Mouse (Mus musculus) right cerebral cortex, postnatal 36 days (tissue): ENCODE results near the gene G530012D18Rik.
"Not testable (repeated sequence)": the region's sequence is repeated elsewhere in the genome, so short reads cannot be mapped to it uniquely, and the experiment has no call there.

Experiments used
- DNase-seq, 2 experiments: peaks; one replicate each; pipeline ENCODE4 v3.0.0; 2022; ENCODE audit warnings: low spot score in 2 of 2, mixed read lengths in 1 of 2

G530012D18Rik gene

DNA sequence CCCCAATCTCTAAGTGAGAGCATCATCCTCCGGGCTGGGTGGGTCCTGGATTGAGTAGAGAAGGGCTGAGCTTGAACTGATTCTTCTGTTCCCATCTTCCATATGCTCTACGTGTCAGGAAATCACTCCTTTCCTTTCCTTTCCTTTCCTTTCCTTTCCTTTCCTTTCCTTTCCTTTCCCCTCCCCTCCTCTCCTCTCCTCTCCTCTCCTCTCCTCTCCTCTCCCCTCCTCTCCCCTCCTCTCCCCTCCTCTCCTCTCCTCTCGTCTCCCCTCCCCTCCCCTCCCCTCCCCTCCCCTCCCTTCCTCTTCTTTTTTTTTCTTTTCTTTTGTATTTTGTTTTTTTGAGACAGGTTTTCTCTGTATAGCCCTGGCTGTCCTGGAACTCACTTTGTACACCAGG is at the start of gene G530012D18Rik:
Gene G530012D18Rik (plus strand): TSS at position 301 of the 400 bp plus-strand sequence.
- not testable (repeated sequence) for DNase-seq

DNA sequence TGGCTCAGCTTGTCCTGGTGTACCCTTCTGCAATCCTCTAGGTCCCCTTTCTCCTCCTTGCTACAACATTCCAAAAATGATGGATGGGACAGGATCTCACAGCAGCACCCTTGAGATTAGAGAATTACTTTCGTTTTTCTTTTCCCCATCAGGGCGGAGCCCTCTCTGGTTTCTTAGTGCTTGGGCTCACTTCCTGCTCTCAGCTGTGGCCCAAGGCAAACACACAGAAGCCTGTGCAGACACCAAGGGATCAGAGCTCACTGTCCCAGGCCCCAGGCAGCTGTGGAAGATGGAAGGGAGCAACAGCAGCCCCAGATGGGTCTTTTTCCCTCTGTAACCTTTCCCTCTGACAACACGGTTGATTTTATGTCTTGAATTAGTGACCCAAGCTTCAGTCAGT is 49.1 kb upstream of the G530012D18Rik start:
- not testable (repeated sequence) for DNase-seq

DNA sequence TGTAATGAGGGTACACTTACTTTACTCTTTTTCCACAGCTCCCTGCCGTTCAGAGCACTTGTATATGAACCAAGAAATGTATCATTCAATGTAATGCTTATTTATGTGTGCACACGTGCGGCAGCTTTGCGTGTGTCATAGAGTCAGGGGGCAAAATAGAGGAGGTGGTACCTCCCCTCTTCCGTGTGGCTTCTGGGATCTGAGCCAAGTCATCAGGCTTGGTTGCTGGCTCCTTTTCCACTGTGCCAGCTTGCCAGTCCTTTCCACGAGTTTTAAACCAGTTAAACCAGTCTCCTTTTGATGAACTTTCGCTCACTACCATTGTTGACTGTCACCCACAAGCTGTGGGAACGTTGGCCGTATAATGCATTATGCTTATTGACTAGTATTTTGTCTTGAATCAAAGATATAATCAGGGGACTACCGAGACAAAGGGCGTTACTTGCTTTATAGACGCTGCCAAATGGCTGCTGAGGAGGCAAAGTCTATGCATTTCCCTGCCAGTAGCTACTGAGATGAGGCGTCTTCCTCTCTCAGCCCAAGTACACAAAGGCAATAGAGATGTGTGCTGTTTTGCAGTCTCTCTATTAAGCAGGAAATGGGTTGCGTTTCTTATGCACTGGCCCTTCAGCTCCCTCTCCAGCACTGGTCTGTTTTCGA is 46.9 kb upstream of the G530012D18Rik start:
- DNase-seq = not testable (repeated sequence)

DNA sequence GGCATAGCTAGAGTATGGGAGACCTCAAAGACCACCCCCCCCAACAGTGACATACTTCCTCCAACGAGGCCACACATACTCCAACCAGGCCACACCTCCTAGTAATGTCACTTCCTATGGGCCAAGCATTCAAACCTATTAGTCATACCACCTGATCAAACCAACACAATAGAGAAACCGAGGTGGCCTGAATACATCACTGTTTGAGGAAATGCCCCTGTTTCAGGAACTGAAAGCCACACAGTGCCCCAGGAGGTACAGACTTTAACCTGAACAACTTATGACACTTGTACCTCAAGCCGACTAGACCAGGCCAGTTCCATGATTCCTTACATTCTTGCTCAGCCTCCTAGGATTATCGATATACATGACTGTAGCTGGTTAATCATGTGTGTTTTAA is 31.7 kb upstream of the G530012D18Rik start:
- DNase-seq = not testable (repeated sequence)

DNA sequence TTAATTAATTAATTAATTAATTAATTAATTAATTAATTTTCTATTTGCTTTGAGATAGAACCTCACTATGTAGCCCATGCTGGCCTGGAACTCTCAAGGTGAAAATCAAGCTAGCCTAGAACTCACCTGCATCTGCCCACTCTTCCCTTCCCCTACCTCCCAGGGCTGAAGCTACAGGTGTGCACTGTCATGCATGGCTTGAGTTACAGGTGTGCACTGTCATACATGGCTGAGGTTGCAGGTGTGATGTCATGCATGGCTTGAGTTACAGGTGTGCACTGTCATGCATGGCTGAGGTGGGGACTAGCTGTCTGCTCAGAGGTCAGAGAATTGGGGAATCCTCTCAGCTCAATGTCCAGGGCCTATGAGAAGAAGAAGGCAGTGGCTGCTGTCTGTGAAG is 29.0 kb upstream of the G530012D18Rik start:
- not testable (repeated sequence) for DNase-seq

DNA sequence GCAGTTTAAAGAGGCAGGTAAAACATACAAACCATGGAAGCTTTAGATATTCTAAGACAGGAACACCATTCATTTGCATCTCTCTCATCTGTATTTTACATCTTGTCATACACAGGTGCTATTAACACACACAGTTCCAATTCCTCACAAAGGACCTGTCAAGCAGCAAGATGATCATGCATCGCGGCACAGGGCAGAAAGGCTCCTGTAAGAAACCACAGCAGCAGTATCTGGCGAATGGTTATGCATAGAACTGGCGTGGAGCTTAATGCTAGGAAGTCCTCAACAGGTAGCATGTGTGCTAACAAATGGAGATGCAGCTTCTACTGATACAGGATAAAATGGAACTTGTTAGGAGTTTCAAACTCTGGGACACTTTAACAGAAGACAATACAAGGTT is 20.2 kb upstream of the G530012D18Rik start:
- peak in 1 of 2 experiments; percentile 18 for DNase-seq

DNA sequence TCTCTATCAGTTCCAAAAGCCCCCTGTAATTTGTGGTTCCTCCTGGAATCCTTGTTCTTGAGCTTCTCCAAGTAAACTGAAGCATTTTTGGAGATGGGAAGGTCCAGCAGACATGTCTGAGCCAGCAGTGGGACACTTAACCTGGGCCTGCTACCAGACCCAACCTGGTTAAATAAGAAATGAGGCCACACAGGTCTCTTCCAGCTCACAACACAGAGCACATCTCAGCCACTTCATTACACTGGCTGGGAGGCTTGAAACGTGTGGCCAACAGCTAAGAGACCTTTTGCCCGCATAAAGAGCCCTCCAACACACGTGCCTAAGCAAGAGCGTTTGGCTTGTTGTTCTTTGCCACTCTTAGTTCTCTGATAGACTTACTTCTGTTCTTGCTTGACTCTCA is 1.9 kb upstream of the G530012D18Rik start:
- DNase-seq = not testable (repeated sequence)

DNA sequence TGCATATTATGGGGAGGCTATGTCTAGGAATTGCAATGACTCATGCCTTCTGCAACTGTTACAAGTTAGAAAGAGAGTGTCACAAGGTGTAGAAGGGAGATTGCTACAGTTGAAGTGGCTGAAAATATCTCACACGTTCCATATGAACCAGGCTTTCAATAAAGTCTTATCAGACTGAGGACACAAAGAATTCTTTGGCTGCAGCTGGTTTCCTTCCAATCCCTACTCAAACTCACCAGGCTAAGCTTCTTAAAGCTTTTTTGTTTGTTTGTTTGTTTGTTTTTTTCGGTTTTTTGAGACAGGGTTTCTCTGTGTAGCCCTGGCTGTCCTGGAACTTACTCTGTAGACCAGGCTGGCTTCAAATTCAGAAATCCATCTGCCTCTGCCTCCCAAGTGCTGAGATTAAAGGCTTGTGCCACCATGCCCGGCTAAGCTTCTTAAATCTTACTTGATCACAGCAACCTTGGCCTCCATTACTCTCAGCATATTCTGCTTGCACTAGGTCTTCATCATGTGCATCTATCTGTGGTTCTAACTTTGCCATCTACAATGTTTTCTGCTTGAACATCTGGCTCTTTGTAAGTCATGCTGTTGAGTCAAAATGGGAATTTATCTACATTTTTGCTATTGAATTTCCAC is 3.0 kb downstream of the G530012D18Rik start:
- DNase-seq = not testable (repeated sequence)

DNA sequence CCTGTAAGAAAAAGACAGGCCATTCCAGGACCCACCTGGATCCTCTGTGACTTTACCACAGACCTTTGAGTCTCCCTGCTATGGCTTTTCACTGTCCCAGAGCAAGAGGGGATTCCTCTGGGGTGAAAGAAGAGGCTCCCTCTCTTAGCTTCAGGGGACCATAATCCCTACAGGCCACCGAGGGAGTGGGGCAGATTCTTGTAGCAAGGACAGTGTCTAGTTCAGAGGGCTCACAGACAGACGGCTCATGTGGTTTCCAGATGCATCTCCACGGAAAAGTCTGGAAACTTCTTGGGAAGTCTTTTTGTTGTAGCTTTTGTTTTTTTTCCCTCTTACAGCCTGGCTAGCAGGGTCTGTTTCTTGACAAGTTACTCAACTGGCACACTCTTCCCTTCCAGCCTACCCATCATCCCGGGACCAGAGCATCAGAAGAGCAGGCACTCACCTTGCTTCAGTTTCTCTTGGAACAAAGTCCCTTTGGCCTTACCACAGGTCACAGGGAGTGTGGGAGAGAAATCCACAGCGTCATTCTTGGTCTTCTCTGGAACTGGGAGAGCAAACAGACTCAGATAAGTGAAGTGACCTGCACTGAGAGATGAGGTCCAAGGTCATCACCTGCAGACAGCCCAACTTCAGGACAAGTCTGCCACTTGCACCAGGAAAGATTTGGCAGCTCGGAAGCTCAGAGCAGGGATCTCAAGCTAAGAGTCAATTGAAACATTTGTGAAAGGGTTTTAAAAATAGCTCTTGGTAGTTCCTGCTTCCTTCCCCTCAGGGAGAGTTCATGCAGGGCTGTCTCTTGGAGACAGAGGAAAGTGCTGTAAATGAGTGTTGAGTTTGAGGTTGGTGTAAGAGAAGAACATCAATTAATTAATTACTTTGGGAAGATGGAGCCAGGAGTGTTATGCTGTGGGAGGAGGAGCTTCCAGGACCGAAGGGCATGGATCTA is 4.0 kb downstream of the G530012D18Rik start:
- DNase-seq = not testable (repeated sequence)

DNA sequence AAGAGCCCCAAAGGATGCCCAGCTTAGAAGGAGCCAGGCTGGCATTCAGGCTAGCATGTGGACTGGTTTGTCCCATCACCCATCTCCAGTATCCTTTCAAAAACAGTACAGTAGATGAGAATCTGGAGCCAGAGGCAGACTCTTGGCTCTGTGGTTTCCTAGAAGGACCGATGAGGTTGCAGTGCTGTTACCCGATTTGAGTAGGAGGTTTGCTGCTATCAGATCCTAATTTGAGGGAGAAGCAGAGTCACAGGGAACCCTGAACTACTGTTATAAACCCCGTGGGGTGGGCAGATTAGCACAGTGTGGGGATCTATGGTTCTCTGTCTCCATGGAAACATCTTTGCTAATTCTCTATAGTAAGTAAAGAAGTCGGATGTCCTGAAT is 4.7 kb downstream of the G530012D18Rik start:
- DNase-seq = not testable (repeated sequence)

DNA sequence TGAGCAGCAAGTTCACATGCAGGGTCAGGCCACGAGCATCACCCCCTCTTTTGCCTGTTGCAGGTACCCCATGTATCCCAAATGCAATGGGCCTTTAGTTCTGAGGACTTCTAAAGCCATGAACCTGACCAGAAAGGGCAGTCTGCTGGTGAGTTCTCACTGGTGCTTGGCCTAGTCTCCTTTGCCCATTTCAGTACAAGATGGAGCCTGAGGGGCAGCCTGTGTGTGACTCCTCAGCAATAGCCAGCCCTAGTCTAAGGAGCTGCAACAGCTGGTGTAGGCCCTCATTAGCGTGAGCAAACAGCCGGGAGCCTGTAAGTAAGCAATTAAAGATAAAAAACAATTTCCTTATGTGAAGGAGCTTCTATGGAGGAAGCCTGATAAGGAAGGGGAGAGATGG is 5.1 kb downstream of the G530012D18Rik start:
- not testable (repeated sequence) for DNase-seq

DNA sequence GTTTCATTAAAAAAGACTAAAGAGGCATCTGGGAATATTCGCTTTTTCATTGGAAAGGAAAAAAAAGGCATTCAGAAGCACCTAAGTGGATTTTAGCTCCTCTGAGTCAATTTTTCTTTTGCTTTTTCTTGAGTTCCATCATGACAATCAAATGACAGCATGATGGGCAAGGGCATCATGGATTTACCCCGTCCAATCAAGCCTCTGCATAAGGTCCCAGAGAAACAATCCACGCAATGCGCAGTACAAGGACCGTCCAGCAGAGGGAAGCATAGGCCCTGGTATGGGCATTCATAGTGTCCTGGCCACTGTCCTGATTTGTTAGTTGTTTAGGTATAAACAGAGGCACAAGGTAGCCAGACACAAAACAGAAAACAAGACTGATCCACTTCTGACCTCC is 6.0 kb downstream of the G530012D18Rik start:
- DNase-seq = not testable (repeated sequence)

DNA sequence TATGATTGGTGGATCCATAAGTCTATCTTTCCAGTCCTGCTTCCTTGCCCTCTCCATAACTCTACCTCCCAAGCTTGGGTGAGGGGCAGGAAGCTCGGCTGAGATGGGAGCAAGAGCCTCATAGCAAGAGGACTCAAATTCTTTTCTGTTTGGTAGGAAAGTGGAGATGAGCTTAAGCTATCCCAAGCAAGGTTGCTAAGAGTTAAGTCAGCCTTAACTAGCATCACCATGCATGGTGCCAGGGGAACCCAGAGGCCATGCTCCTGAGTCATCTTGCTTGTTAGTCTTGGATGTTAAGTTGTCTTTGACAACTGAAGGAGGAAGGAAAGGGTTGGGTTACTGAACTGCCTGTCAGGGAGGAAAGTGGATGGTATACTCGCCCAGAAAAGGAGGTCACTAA is 13.2 kb downstream of the G530012D18Rik start:
- not testable (repeated sequence) for DNase-seq

DNA sequence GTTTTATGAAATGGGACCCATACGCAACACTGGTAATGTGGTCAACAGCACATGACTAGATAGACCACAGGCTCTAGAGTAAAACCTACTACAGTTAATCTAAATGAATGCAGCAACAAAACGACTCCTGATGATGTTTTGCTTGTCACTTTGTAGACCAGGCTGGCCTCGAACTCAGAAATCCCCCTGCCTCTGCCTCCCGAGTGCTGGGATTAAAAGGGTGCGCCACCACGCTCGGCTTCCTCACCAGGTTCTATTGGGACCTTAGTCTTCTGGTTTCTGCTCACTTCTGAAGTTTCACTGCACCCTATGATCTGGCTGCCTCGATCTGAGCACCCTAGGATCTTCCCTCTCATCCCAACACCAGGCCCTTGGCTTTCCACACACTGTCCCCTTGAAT is 17.1 kb downstream of the G530012D18Rik start:
- not testable (repeated sequence) for DNase-seq

DNA sequence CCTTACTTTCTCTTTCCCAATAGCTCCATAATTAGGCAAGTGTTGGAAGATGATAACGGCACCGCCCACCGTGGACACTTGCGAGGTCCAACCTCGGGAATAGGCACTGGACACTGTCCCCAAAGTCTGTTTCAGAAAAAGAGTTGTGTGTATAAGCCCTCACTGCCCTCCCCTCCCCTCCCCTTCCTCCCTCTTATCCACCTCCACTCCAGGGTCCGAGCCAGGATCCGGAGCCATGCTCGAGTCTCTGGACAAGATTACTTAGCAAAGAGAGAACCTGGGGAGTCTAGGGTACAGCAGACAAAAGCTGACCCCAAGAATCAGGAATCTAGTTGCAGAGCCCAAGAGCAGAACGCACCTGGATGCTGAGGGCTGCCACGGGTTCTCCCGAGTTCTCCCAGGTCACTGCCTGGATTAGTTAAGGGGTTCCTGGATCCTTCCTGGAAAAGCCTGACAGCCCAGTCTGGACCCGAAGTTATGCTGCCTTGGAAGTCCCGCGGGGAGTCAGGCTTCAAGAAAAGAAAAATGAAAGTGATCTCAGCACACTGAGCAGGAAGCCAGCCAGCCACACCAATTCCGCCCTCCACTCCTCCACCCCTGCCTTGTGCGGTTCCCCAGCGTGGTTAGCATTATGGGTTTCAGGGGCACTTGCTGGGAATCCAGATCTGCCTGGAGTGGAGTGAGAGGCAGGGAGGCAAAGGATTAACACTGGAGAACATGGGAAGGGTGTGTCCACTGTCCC is 23.0 kb downstream of the G530012D18Rik start, which contains the start of gene Sp110:
Gene Sp110 (minus strand): TSS at position 547 of the 742 bp plus-strand sequence.
- not testable (repeated sequence) for DNase-seq

DNA sequence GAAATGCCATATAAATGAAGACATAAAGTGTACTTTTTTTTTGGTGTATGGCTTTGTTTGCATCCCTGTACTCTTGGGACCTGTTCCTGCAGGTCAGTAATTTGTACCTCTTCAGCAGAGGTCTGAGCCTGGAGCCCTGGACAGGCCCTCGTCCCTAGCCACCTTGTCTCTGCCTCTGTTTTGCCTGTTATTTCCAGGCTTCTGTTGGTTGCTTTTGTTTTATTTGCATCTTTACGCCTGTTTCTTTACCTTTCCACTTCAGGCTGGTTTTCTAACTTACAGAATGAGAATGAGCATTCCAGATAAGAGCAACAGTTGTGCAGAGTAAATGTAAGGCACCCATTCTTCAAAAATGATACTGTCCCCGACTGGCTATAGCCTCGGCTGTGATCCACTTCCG is 24.6 kb downstream of the G530012D18Rik start, which contains the start of gene Sp140:
Gene Sp140 (plus strand): TSS at position 301 of the 400 bp plus-strand sequence.
- DNase-seq = not testable (repeated sequence)

DNA sequence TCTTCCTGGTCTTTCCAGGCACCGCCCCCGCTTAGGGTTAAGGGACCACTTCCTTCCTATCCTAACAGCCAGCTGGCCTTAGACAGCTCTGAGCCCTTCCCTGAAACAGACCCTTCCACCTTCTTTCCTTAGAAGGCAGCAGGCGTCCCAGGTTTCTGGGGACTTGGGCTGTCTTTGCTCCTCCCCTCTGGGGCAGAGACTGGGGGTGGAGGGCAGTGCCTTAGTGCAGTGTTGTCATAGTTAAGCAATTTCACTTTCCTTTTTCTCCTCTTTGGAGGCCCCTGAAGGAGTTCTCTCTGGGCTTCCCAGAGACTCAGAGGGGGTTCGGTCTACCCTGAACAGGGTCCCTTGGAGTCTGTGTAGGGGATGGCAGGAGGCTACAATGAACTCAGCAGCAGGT is 25.3 kb downstream of the G530012D18Rik start:
- DNase-seq = not testable (repeated sequence)

DNA sequence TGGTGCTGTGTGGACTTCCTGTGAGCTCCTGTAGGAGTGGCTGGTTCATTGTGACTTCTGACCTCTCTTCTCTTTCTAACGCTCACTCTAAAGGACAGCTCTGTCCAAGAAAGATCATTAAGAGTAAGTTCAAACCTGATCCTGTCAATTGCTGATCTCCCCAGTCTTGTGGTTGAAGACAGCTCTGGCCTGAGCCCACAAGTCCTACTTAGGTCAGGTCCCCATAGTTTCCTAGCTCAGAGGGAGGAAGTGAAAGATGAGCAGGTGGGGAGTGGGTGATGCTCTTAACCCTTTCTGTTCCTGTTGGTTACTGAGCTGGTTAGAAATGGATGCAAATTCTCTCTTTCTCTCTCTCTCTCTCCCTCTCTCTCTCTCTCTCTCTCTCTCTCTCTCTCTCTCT is 28.9 kb downstream of the G530012D18Rik start:
- not testable (repeated sequence) for DNase-seq

DNA sequence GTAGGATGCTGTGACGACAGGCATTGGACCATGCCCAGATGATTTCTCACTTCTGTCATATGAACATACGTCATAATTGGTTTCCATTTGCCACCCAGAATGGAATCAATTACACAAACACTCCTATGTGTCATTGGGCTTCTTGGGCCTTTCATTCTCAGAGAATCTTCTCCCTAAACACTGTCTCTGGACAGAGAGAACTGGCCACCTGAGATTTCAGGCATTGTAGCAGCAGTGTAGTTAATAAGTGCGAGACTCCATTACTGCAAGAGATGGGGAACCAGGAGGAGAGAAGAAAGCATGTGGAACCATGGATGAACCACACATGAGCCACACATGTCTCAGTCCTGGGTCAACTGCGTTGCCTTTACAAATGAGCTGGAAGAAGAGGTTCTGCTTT is 32.9 kb downstream of the G530012D18Rik start:
- not testable (repeated sequence) for DNase-seq

DNA sequence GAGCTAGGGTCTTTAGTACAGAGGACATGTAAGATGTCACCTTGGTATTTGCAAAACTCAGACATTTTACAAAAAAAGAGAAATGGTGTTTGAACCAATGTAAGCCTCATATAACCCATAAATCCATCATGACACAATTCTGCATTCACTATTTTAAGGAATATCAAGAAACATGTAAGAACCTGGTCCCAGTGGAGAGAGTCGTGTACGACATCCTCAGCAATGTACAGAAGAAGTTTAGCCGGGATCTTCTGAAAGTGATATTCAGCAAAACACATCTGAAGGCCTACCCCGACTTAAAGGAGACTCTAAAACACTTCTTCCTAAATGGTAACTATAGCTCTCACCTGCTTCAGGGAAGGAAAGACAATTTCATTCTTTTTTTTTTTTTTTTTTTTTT is 35.1 kb downstream of the G530012D18Rik start:
- not testable (repeated sequence) for DNase-seq

DNA sequence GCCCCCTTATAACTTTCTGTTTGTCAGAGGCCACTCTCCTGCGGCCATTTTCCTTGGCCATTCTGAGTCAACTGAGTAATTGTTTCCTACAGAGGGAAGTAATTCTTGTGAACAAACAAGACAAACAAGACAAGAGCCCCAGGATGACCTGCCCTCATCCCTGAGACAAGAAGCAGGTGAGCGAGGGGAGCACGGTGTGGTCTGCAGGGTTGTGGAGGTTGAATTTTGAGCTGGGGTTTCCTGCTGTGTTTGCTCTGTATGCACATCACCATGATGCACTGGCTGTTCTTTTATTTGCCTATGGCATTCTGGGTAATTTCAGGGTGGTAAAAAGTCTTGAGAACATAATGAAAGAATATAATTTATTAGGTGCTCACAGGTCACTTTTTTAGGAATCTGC is 39.6 kb downstream of the G530012D18Rik start:
- DNase-seq = not testable (repeated sequence)
